Mouse (Mus musculus) bone marrow, adult 2 months (tissue): ENCODE results near the gene Timm10.

ENCODE experiments used
- CTCF ChIP-seq: fragments of 200-500 bp; IDR thresholded peaks from 2 replicates; pipeline ENCODE4 v1.5.1; 2011; ENCODE audit warnings: low read length, control low read depth; ENCODE audit not compliant: control insufficient read depth, insufficient read depth
- POLR2A ChIP-seq: fragments of 200-500 bp; IDR thresholded peaks from 2 replicates; pipeline ENCODE4 v1.6.1; 2011; ENCODE audit warnings: low read depth, mild to moderate bottlenecking, control low read depth, low read length, borderline replicate concordance; ENCODE audit not compliant: control insufficient read depth

- TF ChIP-seq POLR2A (no peak), CTCF (peak; percentile 83)
Measured at GRCm38 (mm10) chr2:84797833-84798492, 28.8 kb upstream of the Timm10 start.
